Comparison of ENCODE assay signal across 8 mouse cellular contexts in the genomic region with DNA sequence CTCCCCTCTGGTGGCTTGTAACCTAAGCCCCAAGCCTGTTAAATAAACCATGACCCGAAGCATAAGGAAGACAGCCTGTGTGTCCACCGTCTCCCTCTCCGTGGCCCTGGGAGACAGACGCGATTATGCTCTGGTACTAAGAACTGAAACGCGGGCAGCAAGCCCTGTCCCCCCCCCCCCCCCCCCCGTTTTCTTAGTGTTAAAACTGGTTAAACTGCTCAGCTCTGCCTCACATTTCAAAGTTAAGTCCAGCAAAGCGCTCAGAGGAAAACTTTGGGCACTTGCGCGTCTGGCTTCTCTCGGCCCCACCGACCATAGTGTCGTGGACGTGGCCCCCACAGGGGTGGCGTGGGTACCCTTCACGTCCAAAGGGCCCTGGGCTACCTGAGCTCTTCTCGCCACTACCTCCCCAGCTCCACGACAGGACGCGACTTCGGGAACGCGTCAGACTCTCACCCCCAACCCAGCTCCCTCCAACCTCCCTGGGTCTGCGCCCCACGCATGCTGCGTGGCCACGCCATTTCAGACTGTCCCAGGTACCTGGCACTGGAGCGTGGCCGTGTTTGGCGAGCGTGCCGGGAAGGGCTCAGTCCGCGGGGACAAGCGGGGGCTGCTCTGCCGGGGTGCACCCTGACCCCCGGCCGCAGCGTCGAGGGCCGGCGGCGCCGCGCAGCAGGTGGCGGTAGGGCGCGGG. TPM values are rescaled to one million over a fixed set of nuclear protein-coding genes. Genes with fewer than 3 reads are reported as not detected.
DNase-seq lines count a peak whose midpoint lies in the region; ATAC-seq and TF ChIP-seq lines count a peak whose summit lies in the region.

No protein-coding gene starts in this region.

- no peak for TF ChIP-seq POLR2A in testis, adult 2 months (IDR thresholded peaks at IDR 0.05; ENCODE audit: control insufficient read depth, low read depth, low read length)

- peak overlapping the region; percentile 82 for H3K9ac ChIP-seq in hindbrain, embryonic 16.5 days (ENCODE audit: low read depth, low read length)
- peak overlapping the region; percentile 70 for H3K9ac ChIP-seq in midbrain, embryonic 16.5 days (ENCODE audit: low read depth, low read length)

- no peaks in the 10 kb centered on the region for H3K36me3 ChIP-seq in erythroblast, embryonic 14.5 days (ENCODE audit: control insufficient read depth)
- H3K36me3 ChIP-seq in testis, adult 2 months (ENCODE audit: control insufficient read depth, insufficient read depth, low read length): no peaks in the 10 kb centered on the region
- no peaks in the 10 kb centered on the region for H3K36me3 ChIP-seq in hindbrain, embryonic 16.5 days (ENCODE audit: control insufficient read depth, insufficient read depth, low read length)
- H3K36me3 ChIP-seq in midbrain, embryonic 16.5 days (ENCODE audit: control insufficient read depth, insufficient read depth, low read length): no peaks in the 10 kb centered on the region

- H3K4me3 ChIP-seq in erythroblast, embryonic 14.5 days (replicated peaks): peak overlapping the region; percentile 24
- peak overlapping the region; percentile 64 for H3K4me3 ChIP-seq in testis, adult 2 months (ENCODE audit: control insufficient read depth, low read depth, low read length)
- H3K4me3 ChIP-seq in hindbrain, embryonic 16.5 days (ENCODE audit: low read length): peak overlapping the region; percentile 76
- H3K4me3 ChIP-seq in midbrain, embryonic 16.5 days (ENCODE audit: low read depth, low read length): peak overlapping the region; percentile 70

- TF ChIP-seq CTCF in testis, adult 2 months (IDR thresholded peaks at IDR 0.05; ENCODE audit: control insufficient read depth, insufficient read depth, insufficient replicate concordance, low read depth, low read length): no peak

- H3K4me1 ChIP-seq in erythroblast, embryonic 14.5 days (ENCODE audit: control insufficient read depth): no peaks in the 10 kb centered on the region
- H3K4me1 ChIP-seq in testis, adult 2 months (ENCODE audit: control insufficient read depth, insufficient read depth, low read length): peaks cover 6% of the 10 kb centered on the region
- peaks cover 4% of the 10 kb centered on the region; the same call in 1 of the 2 replicates for H3K4me1 ChIP-seq in hindbrain, embryonic 16.5 days (ENCODE audit: control insufficient read depth, insufficient read depth, low read depth, low read length)
- peaks cover 5% of the 10 kb centered on the region for H3K4me1 ChIP-seq in midbrain, embryonic 16.5 days (ENCODE audit: control insufficient read depth, insufficient read depth, low read length)

- H3K9me3 ChIP-seq in erythroblast, embryonic 14.5 days (ENCODE audit: control insufficient read depth, low read length): no peaks in the 10 kb centered on the region; the same call in 1 of the 2 replicates
- no peaks in the 10 kb centered on the region for H3K9me3 ChIP-seq in hindbrain, embryonic 16.5 days (ENCODE audit: control insufficient read depth, low read length)
- H3K9me3 ChIP-seq in midbrain, embryonic 16.5 days (replicated peaks; ENCODE audit: control insufficient read depth, low read length, poor library complexity, severe bottlenecking): no peaks in the 10 kb centered on the region

- peaks cover 41% of the 10 kb centered on the region for H3K27me3 ChIP-seq in erythroblast, embryonic 14.5 days (ENCODE audit: control insufficient read depth)
- no peaks in the 10 kb centered on the region for H3K27me3 ChIP-seq in testis, adult 2 months (ENCODE audit: control insufficient read depth, insufficient read depth, low read length)
- H3K27me3 ChIP-seq in hindbrain, embryonic 16.5 days (replicated peaks; ENCODE audit: control insufficient read depth, insufficient read depth, low read length): 0 out of 2 replicates have a peak, but pooled peaks cover 2% of the 10 kb centered on the region
- H3K27me3 ChIP-seq in midbrain, embryonic 16.5 days (ENCODE audit: control insufficient read depth, insufficient read depth, low read depth, low read length): peaks cover 5% of the 10 kb centered on the region

- ATAC-seq in erythroblast, adult 5-6 weeks (replicated peaks; ENCODE audit: low FRiP score, poor library complexity, severe bottlenecking): no peak
- peak; percentile 73 for ATAC-seq in hindbrain, embryonic 16.5 days
- ATAC-seq in midbrain, embryonic 16.5 days: peak; percentile 81

- H3K4me2 ChIP-seq in hindbrain, embryonic 16.5 days (ENCODE audit: low read length): peak overlapping the region; percentile 96
- peak overlapping the region; percentile 93 for H3K4me2 ChIP-seq in midbrain, embryonic 16.5 days (ENCODE audit: low read length)

- no peak overlapping the region for H3K27ac ChIP-seq in testis, adult 2 months (ENCODE audit: control insufficient read depth, insufficient read depth, low read depth, low read length)
- H3K27ac ChIP-seq in hindbrain, embryonic 16.5 days (ENCODE audit: low read depth, low read length): no peak overlapping the region
- H3K27ac ChIP-seq in midbrain, embryonic 16.5 days (ENCODE audit: low read length): no peak overlapping the region

- WGBS in hindbrain, embryonic 16.5 days: 4% methylated on average over 47 of the region's 49 CpGs
- WGBS in midbrain, embryonic 16.5 days: 4% methylated on average over 49 of the region's 49 CpGs

- no peak for DNase-seq in testis, postnatal 10 days (ENCODE audit: low spot score)
- no peak for DNase-seq in ovary, postnatal 36 days (ENCODE audit: low spot score)
- no peak for DNase-seq in left cerebral cortex, adult 9 months (ENCODE audit: low spot score in 2 of 2)

RNA-seq across cellular contexts. Expression of a gene that starts 0.7 kb away (rescaled TPM):
- 0.08 TPM in 1 of 2 replicates, not detected in the other for polyA plus RNA-seq in erythroblast, embryonic 14.5 days (2012)
- not detected in 2 replicates for total RNA-seq in erythroblast, adult 5-6 weeks (2015; ENCODE audit: low replicate concordance)
- not detected in 2 replicates for total RNA-seq in erythroblast, adult 5-6 weeks (2017; ENCODE audit: low replicate concordance)
- 2.2 and 3.3 TPM in 2 replicates for polyA plus RNA-seq in testis, adult 2 months (2012; rRNA removed)
- 3.1 and 3.2 TPM in 2 replicates for polyA plus RNA-seq in hindbrain, embryonic 16.5 days (2015; fragmentation: Nextera tagmentation; extraction: Ambion mirVana)
- polyA plus RNA-seq in midbrain, embryonic 16.5 days (2015; fragmentation: Nextera tagmentation; extraction: Ambion mirVana): 3.3 and 3.6 TPM in 2 replicates

Comparison
In these comparisons a context has a peak if more than half of its experiments do, and no peak if none do; other contexts are left out.
1. H3K4me3 ChIP-seq: peak in every context shown above with its lines; median percentile 76 in hindbrain, embryonic 16.5 days; 70 in midbrain, embryonic 16.5 days; 64 in testis, adult 2 months; 24 in erythroblast, embryonic 14.5 days.